Mouse (Mus musculus) lung, embryonic 15.5 days (tissue): Measurements from ENCODE around the gene Erc1. TPM values are rescaled to one million over a fixed set of nuclear protein-coding genes. Genes with fewer than 3 reads are reported as not detected.

ENCODE experiments used
- ATAC-seq: fragments of 200-750 bp; cut with Nextera tagmentation; 2 replicates; pipeline ENCODE4 v1.8.0; 2017; ENCODE audit warnings: moderate number of reproducible peaks, borderline replicate concordance; ENCODE audit not compliant: low FRiP score, low TSS enrichment; ENCODE audit errors: extremely low read depth
- H3K27ac ChIP-seq: fragments of 300-500 bp; sonication (generic); 2 replicates; pipeline ENCODE4 v1.5.1; 2015; ENCODE audit warnings: moderate library complexity, mild to moderate bottlenecking, inconsistent platforms
- H3K27me3 ChIP-seq: fragments of 300-500 bp; sonication (generic); 2 replicates; pipeline ENCODE4 v1.6.1; 2015; ENCODE audit warnings: inconsistent platforms
- H3K36me3 ChIP-seq: fragments of 300-500 bp; sonication (generic); 2 replicates; pipeline ENCODE4 v1.6.1; 2015; ENCODE audit warnings: inconsistent platforms
- H3K4me1 ChIP-seq: fragments of 300-500 bp; sonication (generic); 2 replicates; pipeline ENCODE4 v1.6.1; 2015; ENCODE audit warnings: inconsistent platforms
- H3K4me2 ChIP-seq: fragments of 300-500 bp; sonication (generic); 2 replicates; pipeline ENCODE4 v1.6.1; 2015; ENCODE audit warnings: inconsistent platforms, mild to moderate bottlenecking, moderate library complexity
- H3K4me3 ChIP-seq: fragments of 300-500 bp; sonication (generic); 2 replicates; pipeline ENCODE4 v1.5.1; 2015; ENCODE audit warnings: mild to moderate bottlenecking, inconsistent platforms
- H3K9ac ChIP-seq: fragments of 300-500 bp; sonication (generic); 2 replicates; pipeline ENCODE4 v1.6.1; 2015; ENCODE audit warnings: inconsistent platforms
- H3K9me3 ChIP-seq: fragments of 300-500 bp; sonication (generic); 2 replicates; pipeline ENCODE4 v1.6.1; 2016; ENCODE audit warnings: inconsistent platforms
- WGBS: fragments of 180-500 bp; shearing (Covaris S2); methylation state at CpG from one replicate; pipeline ENCODE4 v1.1.7; 2015; 5-methylcytosine and 5-hydroxymethylcytosine counted together
- polyA plus RNA-seq: library from polyadenylated mRNA; unstranded; fragments of >200 nt; fragmentation: Nextera tagmentation; extraction: Ambion mirVana; gene quantifications from 2 replicates; pipeline ENCODE4 v1.2.1, GENCODE M21; 2015

Erc1 gene
- polyA plus RNA-seq, 1 experiment from 2014 or later, result 19.6 TPM

GRCm38 (mm10) chr6:119575331-119575730 lies 272.6 kb downstream of the Erc1 start:
- no peak overlapping the region for H3K4me2 ChIP-seq
- no peak for ATAC-seq
- peaks cover 16% of the 10 kb centered on the region; the same call in 1 of the 2 replicates for H3K36me3 ChIP-seq
- no peaks in the 10 kb centered on the region for H3K9me3 ChIP-seq
- no peaks in the 10 kb centered on the region for H3K27me3 ChIP-seq
- 87% methylated on average over 12 of the region's 12 CpGs for WGBS
- no peak overlapping the region for H3K4me3 ChIP-seq
- peaks cover 7% of the 10 kb centered on the region; the same call in 1 of the 2 replicates for H3K4me1 ChIP-seq
- no peak overlapping the region for H3K9ac ChIP-seq
- H3K27ac ChIP-seq, result no peak overlapping the region

GRCm38 (mm10) chr6:119572296-119572695 lies 275.7 kb downstream of the Erc1 start:
- H3K9me3 ChIP-seq, result no peaks in the 10 kb centered on the region
- ATAC-seq, result peak; percentile 29; the same call in 1 of the 2 replicates
- no peaks in the 10 kb centered on the region for H3K4me1 ChIP-seq
- H3K9ac ChIP-seq, result no peak overlapping the region
- 52% methylated on average over 7 of the region's 7 CpGs for WGBS
- no peaks in the 10 kb centered on the region for H3K27me3 ChIP-seq
- H3K36me3 ChIP-seq, result peaks cover 16% of the 10 kb centered on the region; the same call in 1 of the 2 replicates
- H3K4me2 ChIP-seq, result no peak overlapping the region
- H3K27ac ChIP-seq, result peak overlapping the region; percentile 18; the same call in 1 of the 2 replicates
- no peak overlapping the region for H3K4me3 ChIP-seq

DNA sequence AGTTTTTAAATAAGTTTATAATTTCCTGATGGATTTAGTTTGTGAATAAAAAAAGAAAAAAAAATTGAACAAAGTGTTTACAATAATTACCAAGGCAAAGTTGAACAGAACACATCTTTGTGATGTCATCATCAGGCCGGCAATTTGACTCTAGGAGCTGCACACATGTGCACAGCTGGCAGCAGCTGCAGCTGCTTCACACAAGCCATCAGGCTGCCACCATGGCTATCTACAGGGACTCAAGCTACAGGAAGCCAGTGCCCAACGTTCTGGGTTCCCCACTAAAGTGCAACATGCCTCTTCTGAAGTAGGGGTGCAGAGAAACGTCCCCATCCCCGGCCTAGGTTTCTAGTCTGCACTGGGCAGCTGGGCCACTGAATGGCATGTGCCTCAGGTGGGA lies 277.2 kb downstream of the Erc1 start:
- ATAC-seq, result 0 out of 2 replicates have a peak, but pooled peaks have one; percentile 33
- H3K36me3 ChIP-seq, result peaks cover 16% of the 10 kb centered on the region; the same call in 1 of the 2 replicates
- no peaks in the 10 kb centered on the region for H3K27me3 ChIP-seq
- no peak overlapping the region for H3K9ac ChIP-seq
- H3K9me3 ChIP-seq, result no peaks in the 10 kb centered on the region
- H3K4me3 ChIP-seq, result no peak overlapping the region
- H3K4me2 ChIP-seq, result no peak overlapping the region
- peaks cover 3% of the 10 kb centered on the region; the same call in 1 of the 2 replicates for H3K4me1 ChIP-seq
- WGBS, result 69% methylated on average over 4 of the region's 4 CpGs
- no peak overlapping the region for H3K27ac ChIP-seq

DNA sequence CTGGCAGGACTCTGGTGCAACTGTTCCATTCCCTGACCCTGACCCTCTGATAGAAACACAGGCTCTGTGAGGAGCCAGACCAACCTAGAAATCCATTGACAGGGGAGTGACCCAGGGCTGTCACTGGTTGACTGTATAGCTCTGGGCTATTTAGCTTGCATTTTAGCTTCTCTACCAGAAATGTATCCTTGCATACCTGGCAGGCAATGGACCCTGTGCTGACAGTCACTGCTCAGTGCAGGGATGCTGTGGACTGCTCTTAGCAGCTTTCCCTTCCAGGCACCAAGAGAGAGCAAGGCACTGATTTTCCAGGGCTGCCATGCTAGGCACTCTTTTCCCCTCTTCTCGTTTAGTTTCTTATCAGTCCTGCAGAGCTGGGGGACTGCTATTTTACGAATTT lies 279.6 kb downstream of the Erc1 start:
- no peak overlapping the region for H3K4me3 ChIP-seq
- H3K4me2 ChIP-seq, result no peak overlapping the region
- ATAC-seq, result no peak
- 30% methylated on average over 2 of the region's 2 CpGs for WGBS
- H3K36me3 ChIP-seq, result no peaks in the 10 kb centered on the region
- no peaks in the 10 kb centered on the region for H3K27me3 ChIP-seq
- H3K9ac ChIP-seq, result no peak overlapping the region
- no peaks in the 10 kb centered on the region for H3K9me3 ChIP-seq
- H3K27ac ChIP-seq, result no peak overlapping the region
- H3K4me1 ChIP-seq, result peaks cover 5% of the 10 kb centered on the region; the same call in 1 of the 2 replicates

DNA sequence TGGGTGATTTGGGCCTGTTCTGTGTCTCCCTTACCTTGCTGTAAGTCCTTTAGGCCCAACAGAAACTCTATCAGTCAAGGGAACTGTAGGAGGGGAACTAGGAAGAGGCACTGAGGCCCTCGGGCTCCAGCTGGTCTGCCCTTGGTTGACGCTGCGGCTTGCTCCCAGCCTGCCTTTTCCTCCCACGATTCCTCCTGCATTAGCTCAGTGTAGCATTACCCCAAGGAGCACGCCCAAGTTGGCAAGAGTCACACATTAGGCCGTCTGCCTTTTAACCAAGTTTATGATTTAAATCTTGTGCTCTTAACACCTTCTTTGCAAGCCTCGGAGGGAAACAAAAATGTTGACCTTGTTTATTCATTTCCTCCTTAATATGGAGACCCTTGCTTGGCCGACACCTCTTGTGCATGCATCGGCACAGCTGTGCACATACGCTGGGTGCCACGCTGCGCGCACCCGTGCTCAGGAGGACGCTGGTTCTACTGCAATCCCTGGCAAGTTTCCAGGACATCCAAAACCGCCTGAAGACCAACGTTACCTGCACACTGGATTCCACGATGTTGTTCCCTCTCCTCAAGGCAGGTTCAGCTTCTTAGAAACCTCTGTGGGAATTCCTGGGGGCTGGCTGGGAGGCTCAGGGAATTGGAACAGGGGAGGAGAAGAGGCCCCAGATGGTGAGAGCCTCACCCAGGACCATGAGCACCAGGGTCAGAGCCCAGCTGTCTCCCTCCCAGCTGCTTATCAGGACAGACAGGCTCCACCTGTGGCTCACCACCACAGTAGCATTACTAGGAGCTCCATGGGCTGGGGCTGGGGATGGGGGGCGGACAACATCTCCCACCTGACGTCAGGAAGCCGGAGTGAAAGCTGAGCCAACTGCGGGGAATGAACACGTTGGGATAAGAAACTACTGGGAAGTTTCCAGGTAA lies 282.3 kb downstream of the Erc1 start:
- WGBS, result 60% methylated on average over 23 of the region's 23 CpGs
- ATAC-seq, result no peak
- Histone ChIP-seq H3K4me1 (peaks cover 9% of the 10 kb centered on the region), H3K4me2 (no peak overlapping the region), H3K27me3 (no peaks in the 10 kb centered on the region), H3K36me3 (no peaks in the 10 kb centered on the region), H3K9me3 (no peaks in the 10 kb centered on the region), H3K4me3 (no peak overlapping the region), H3K9ac (no peak overlapping the region), H3K27ac (no peak overlapping the region)

DNA sequence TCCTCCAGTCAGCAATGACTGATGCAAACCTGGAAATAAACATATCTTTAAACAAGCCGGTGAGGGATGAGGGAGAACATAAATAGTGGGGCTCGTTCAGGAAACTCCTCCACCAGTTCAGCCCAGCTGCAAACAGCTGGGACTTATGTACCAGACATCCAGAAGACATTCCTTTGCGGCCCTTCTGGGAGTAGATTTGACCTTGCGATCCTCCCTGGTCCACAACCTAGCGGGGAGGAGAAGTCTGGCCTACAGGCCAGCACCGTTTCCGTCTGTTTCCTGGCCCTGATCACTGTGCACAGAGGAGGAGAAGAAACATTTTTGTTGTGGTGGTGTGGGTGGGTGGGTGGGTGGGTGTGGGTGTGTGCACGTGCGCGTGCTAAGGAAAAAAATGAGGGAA lies 285.4 kb downstream of the Erc1 start:
- H3K4me3 ChIP-seq, result no peak overlapping the region
- H3K4me1 ChIP-seq, result peaks cover 9% of the 10 kb centered on the region
- no peak overlapping the region for H3K4me2 ChIP-seq
- H3K27me3 ChIP-seq, result no peaks in the 10 kb centered on the region
- ATAC-seq, result no peak
- no peak overlapping the region for H3K9ac ChIP-seq
- no peaks in the 10 kb centered on the region for H3K36me3 ChIP-seq
- no peak overlapping the region for H3K27ac ChIP-seq
- no peaks in the 10 kb centered on the region for H3K9me3 ChIP-seq
- 50% methylated on average over 10 of the region's 10 CpGs for WGBS

GRCm38 (mm10) chr6:119558855-119559254 lies 289.1 kb downstream of the Erc1 start:
- Histone ChIP-seq H3K9ac (no peak overlapping the region), H3K4me3 (no peak overlapping the region), H3K9me3 (no peaks in the 10 kb centered on the region), H3K27ac (no peak overlapping the region), H3K4me1 (peaks cover 4% of the 10 kb centered on the region; the same call in 1 of the 2 replicates), H3K4me2 (no peak overlapping the region), H3K36me3 (no peaks in the 10 kb centered on the region), H3K27me3 (no peaks in the 10 kb centered on the region)
- 38% methylated on average over 7 of the region's 7 CpGs for WGBS
- no peak for ATAC-seq

DNA sequence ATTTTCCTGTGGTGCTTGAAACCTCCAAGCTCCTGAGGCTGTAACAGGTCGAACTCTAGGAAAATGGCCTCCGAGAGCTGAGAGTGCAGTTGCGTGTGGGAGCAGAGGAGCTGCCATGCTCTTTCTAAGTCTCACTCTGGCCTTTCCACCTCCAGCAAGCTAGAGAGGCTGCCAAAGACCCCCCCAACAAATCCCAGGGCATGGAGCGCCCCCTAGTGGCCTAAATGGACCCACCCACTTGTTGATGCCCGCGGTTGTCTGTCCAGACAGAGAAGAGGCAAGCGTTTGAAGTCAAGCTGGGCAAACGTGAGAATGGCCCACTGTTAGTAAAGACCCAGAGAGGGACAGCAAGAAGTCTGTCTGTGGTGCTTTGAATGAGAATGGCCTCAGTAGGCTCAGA lies 293.5 kb downstream of the Erc1 start:
- H3K9ac ChIP-seq, result no peak overlapping the region
- no peaks in the 10 kb centered on the region for H3K27me3 ChIP-seq
- no peaks in the 10 kb centered on the region for H3K36me3 ChIP-seq
- H3K4me3 ChIP-seq, result no peak overlapping the region
- ATAC-seq, result no peak
- 73% methylated on average over 8 of the region's 8 CpGs for WGBS
- no peak overlapping the region for H3K4me2 ChIP-seq
- no peaks in the 10 kb centered on the region for H3K4me1 ChIP-seq
- no peaks in the 10 kb centered on the region for H3K9me3 ChIP-seq
- H3K27ac ChIP-seq, result no peak overlapping the region

- WGBS, result 2% methylated on average over 14 of the region's 14 CpGs
- Histone ChIP-seq H3K4me1 (peaks cover 7% of the 10 kb centered on the region; the same call in 1 of the 2 replicates), H3K9me3 (no peaks in the 10 kb centered on the region), H3K36me3 (no peaks in the 10 kb centered on the region), H3K27me3 (peaks cover 50% of the 10 kb centered on the region), H3K9ac (peak overlapping the region; percentile 56), H3K4me3 (peak overlapping the region; percentile 74), H3K4me2 (peak overlapping the region; percentile 99), H3K27ac (no peak overlapping the region)
- peak; percentile 36; the same call in 1 of the 2 replicates for ATAC-seq
These were observed 303.5 kb downstream of the Erc1 start for GRCm38 (mm10) chr6:119544518-119544864.

DNA sequence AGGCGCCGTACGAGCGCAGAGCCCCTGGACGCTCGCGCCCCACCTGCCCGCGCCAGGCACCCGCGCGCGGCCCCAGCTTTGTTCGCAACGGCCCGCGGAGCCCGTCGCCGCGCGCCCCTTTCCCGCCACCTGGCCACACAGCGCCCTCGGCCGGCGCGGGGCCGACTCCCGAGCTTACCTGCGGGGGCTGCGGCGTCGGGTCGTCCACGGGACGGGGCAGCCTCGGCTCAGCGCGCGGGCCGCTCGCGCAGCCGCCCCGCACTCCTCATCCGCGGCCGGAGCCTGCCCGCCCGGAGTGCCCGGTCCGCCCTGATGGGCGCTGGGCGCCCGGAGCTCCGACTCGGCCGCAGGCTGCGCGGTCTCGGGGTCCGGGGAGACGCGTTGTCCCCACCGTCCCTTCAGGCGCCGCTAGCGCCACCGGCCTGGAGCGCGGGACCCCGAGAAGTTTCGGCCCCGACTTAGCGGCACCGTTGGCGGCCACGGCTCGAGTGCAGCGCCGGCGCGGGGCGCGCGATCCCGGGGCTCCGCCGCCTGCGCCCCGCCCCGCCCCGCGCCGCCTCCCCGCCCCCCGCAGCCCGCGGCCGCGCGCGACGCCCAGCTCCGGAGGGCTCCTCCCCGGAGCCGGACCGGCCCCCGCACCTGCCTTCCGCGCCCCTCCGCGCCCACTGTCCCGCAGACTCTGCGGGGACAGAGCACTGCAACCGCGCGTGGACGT lies 304.0 kb downstream of the Erc1 start, which contains the start of gene Wnt5b:
Gene Wnt5b (minus strand): TSS at position 545 of the 715 bp plus-strand sequence.
- no peaks in the 10 kb centered on the region for H3K36me3 ChIP-seq
- under 1% methylated on average over 98 of the region's 120 CpGs for WGBS
- H3K9me3 ChIP-seq, result no peaks in the 10 kb centered on the region
- peak within 1 kb of the TSS; percentile 74 for H3K4me3 ChIP-seq
- peaks cover 50% of the 10 kb centered on the region for H3K27me3 ChIP-seq
- peak within 1 kb of the TSS; percentile 56 for H3K9ac ChIP-seq
- H3K4me2 ChIP-seq, result peak within 1 kb of the TSS; percentile 99
- H3K27ac ChIP-seq, result no peak within 1 kb of the TSS
- peak; percentile 74 for ATAC-seq
- peaks cover 7% of the 10 kb centered on the region; the same call in 1 of the 2 replicates for H3K4me1 ChIP-seq

DNA sequence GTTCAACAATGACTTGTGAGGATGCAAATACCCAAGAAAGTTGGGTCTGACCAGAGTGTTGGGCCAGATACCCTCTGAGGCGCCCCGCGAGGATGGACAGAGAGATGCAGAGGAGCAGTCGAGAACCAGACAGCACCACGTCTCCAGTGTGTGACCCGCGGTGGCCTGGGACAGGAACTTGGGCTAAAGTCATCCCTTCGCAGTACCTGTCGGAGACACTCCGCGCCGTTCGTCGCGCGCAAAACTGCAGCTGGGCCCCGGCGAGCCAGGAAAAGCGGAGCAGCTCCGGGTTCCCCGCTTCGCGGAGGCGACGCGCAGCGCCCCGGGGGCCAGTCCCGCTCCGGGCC lies 304.5 kb downstream of the Erc1 start:
- Histone ChIP-seq H3K36me3 (no peaks in the 10 kb centered on the region), H3K9ac (peak overlapping the region; percentile 56), H3K4me1 (peaks cover 7% of the 10 kb centered on the region; the same call in 1 of the 2 replicates), H3K4me3 (peak overlapping the region; percentile 74), H3K4me2 (peak overlapping the region; percentile 99), H3K27me3 (peaks cover 50% of the 10 kb centered on the region), H3K27ac (no peak overlapping the region), H3K9me3 (no peaks in the 10 kb centered on the region)
- ATAC-seq, result peak; percentile 45; the same call in 1 of the 2 replicates
- 1% methylated on average over 30 of the region's 30 CpGs for WGBS
